Mouse (Mus musculus): ENCODE data around the gene Cpxm2. TPM values are rescaled to one million over a fixed set of nuclear protein-coding genes. Genes with fewer than 3 reads are reported as not detected.

The Cpxm2 gene
- polyA plus RNA-seq, 1 experiment from 2014 or later = 7.7 TPM

DNA sequence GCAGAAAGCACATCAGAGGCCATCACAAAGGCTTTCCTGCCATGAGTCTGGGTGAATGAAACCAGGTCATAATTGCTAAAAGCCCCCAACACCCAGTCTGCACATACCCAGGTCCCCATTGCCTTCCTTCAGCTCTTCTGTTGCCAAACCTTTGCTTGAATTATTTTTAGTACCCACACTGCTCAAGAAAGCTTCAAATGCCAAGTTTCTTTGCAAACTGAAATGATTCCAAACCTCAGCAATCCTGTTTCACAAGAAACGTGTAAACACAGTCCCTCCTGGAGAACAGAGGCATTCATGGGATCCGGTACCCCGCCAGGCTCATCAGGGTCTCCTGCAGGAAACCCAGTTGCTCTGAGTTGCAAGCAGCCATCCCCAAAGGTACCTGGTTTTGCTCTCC is 161.7 kb downstream of the Cpxm2 start:
- ATAC-seq (replicated peaks; ENCODE audit: low FRiP score, low read depth) = no peak
- H3K4me2 ChIP-seq (ENCODE audit: low read length) = no peak overlapping the region
- no peak overlapping the region for H3K4me3 ChIP-seq (replicated peaks; ENCODE audit: low read depth, low read length)
- H3K36me3 ChIP-seq (ENCODE audit: insufficient read depth, low read length) = no peaks in the 10 kb centered on the region
- H3K9ac ChIP-seq (ENCODE audit: low read depth, low read length) = no peak overlapping the region
- H3K27ac ChIP-seq = no peak overlapping the region
- DNase-seq (ENCODE audit: low spot score) = no peak
- no peak for TF ChIP-seq CTCF (IDR thresholded peaks at IDR 0.05; ENCODE audit: low read depth)
- WGBS = 70% methylated on average over 3 of the region's 3 CpGs
- no peaks in the 10 kb centered on the region for H3K9me3 ChIP-seq (replicated peaks; ENCODE audit: low read length)
- H3K27me3 ChIP-seq (ENCODE audit: insufficient read depth, low read length) = no peaks in the 10 kb centered on the region
- no peaks in the 10 kb centered on the region for H3K4me1 ChIP-seq (replicated peaks; ENCODE audit: insufficient read depth, low read length)

DNA sequence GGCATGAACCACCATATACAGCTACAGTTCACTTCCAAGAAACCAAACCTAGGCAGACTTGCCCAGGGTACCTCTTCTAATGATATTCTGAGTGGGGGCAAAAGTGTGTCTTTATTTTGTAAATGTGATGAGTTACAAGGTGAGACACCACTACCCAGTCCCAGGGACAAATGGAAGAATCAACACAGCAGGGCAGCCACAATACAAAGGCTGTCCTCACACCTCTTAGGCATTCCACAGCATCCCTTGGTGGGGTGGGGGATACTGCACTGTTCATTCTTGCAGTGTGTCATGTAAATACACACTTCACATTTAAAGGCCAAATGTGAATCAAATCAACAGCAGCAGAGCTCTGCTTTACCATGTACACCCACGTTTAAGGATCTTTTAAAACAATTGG is 162.3 kb downstream of the Cpxm2 start:
- no peaks in the 10 kb centered on the region for H3K36me3 ChIP-seq (ENCODE audit: insufficient read depth, low read length)
- ATAC-seq (replicated peaks; ENCODE audit: low FRiP score, low read depth) (no peak), DNase-seq (ENCODE audit: low spot score) (no peak)
- WGBS = 60% methylated on average over 1 of the region's 1 CpGs
- no peak overlapping the region for H3K4me2 ChIP-seq (ENCODE audit: low read length)
- no peak for TF ChIP-seq CTCF (IDR thresholded peaks at IDR 0.05; ENCODE audit: low read depth)
- H3K4me3 ChIP-seq (replicated peaks; ENCODE audit: low read depth, low read length) = no peak overlapping the region
- no peak overlapping the region for H3K27ac ChIP-seq
- no peaks in the 10 kb centered on the region for H3K9me3 ChIP-seq (replicated peaks; ENCODE audit: low read length)
- no peak overlapping the region for H3K9ac ChIP-seq (ENCODE audit: low read depth, low read length)
- H3K27me3 ChIP-seq (ENCODE audit: insufficient read depth, low read length) = no peaks in the 10 kb centered on the region
- no peaks in the 10 kb centered on the region for H3K4me1 ChIP-seq (replicated peaks; ENCODE audit: insufficient read depth, low read length)

DNA sequence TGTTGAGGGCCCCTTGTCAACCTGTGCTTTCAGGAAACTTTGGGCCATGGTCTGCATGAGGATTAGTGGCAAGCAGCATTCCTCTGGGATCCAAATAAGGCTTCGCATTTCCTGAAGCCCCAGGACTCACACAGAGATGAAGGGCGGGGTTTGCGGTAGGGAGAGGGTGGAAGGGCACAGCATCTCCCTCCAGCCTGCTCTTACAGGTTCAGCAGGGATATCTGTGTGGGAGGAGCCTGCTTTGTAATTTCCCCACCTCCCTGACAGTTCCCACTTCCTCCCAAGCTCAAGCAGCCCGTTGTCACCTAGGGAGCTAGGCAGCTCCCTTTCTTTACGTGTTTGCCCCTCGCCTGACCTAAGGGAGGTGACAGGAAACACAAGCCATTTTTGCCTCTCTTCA is 165.5 kb downstream of the Cpxm2 start:
- Histone ChIP-seq H3K4me2 (ENCODE audit: low read length) (no peak overlapping the region), H3K27ac (no peak overlapping the region), H3K4me3 (replicated peaks; ENCODE audit: low read depth, low read length) (no peak overlapping the region), H3K9me3 (replicated peaks; ENCODE audit: low read length) (no peaks in the 10 kb centered on the region), H3K27me3 (ENCODE audit: insufficient read depth, low read length) (no peaks in the 10 kb centered on the region), H3K36me3 (ENCODE audit: insufficient read depth, low read length) (no peaks in the 10 kb centered on the region), H3K9ac (ENCODE audit: low read depth, low read length) (no peak overlapping the region), H3K4me1 (replicated peaks; ENCODE audit: insufficient read depth, low read length) (no peaks in the 10 kb centered on the region)
- ATAC-seq (replicated peaks; ENCODE audit: low FRiP score, low read depth) (no peak), DNase-seq (ENCODE audit: low spot score) (no peak)
- no peak for TF ChIP-seq CTCF (IDR thresholded peaks at IDR 0.05; ENCODE audit: low read depth)
- 18% methylated on average over 6 of the region's 6 CpGs for WGBS

Other genes starting within 250 kb of the Cpxm2 start
- not detected in 2 replicates for gene Gpr26, start 188.3 kb downstream of the Cpxm2 start, polyA plus RNA-seq (2015; fragmentation: Nextera tagmentation; extraction: Ambion mirVana)
- 8.6 and 10.8 TPM in 2 replicates for gene Chst15, start 162.5 kb upstream of the Cpxm2 start, polyA plus RNA-seq (2015; fragmentation: Nextera tagmentation; extraction: Ambion mirVana)